Mouse (Mus musculus) spleen, adult 2 months (tissue): ENCODE data around the gene Castor1.

Experiments used
- CTCF ChIP-seq: fragments of 200-500 bp; IDR thresholded peaks from 2 replicates; pipeline ENCODE4 v1.5.1; 2011; ENCODE audit warnings: mild to moderate bottlenecking, inconsistent platforms; ENCODE audit not compliant: insufficient read depth, insufficient read length, insufficient replicate concordance; ENCODE audit errors: extremely low read depth
- POLR2A ChIP-seq: fragments of 200-500 bp; IDR thresholded peaks from 2 replicates; pipeline ENCODE4 v1.6.1; 2011; ENCODE audit warnings: low read depth, low read length, inconsistent platforms

DNA sequence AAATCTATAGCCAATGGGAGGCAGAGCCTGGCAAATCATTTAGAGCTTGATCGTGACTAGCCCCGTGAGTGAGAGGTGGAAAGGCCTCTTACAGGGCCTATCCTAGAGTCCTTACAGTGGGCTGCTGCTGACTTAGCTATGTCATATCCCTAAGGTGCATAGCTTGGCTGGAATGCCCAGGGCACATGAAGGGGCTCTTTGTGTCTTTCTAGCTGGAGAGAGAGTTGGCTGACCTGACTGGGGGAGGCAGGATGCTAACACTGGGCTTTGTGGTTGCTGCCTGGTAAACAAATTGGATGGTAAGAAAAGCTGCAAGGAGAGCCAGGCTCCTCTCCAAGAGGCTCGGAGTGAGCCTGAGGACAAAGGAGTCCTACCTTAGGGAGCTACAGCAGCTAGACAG lies 25.3 kb upstream of the Castor1 start:
- TF ChIP-seq POLR2A (no peak), CTCF (no peak)
